Mouse (Mus musculus): ENCODE results near the gene Fam20c. TPM values are rescaled to one million over a fixed set of nuclear protein-coding genes. Genes with fewer than 3 reads are reported as not detected.

The Fam20c gene
- polyA plus RNA-seq, 1 experiment from 2014 or later = 11.2 TPM

GRCm38 (mm10) chr5:138782697-138783096 is 28.4 kb downstream of the Fam20c start:
- no peak for ATAC-seq (replicated peaks; ENCODE audit: low FRiP score)
- 82% methylated on average over 1 of the region's 1 CpGs for WGBS
- no peaks in the 10 kb centered on the region for H3K9me3 ChIP-seq (ENCODE audit: control insufficient read depth, low read length)

GRCm38 (mm10) chr5:138783181-138783580 is 28.9 kb downstream of the Fam20c start:
- H3K4me2 ChIP-seq (ENCODE audit: low read depth, low read length, severe bottlenecking) = no peak overlapping the region
- H3K27ac ChIP-seq (ENCODE audit: low read depth, low read length) = no peak overlapping the region; the same call in 1 of the 2 replicates
- H3K4me3 ChIP-seq (ENCODE audit: low read depth, low read length) = no peak overlapping the region
- WGBS = 83% methylated on average over 8 of the region's 8 CpGs
- H3K9me3 ChIP-seq (ENCODE audit: control insufficient read depth, low read length) = no peaks in the 10 kb centered on the region
- no peaks in the 10 kb centered on the region for H3K36me3 ChIP-seq (ENCODE audit: control insufficient read depth, insufficient read depth, low read length)
- ATAC-seq (replicated peaks; ENCODE audit: low FRiP score) (no peak), DNase-seq (ENCODE audit: low spot score) (no peak)
- H3K4me1 ChIP-seq (replicated peaks; ENCODE audit: control insufficient read depth, insufficient read depth, low read length) = no peaks in the 10 kb centered on the region
- no peak overlapping the region for H3K9ac ChIP-seq (ENCODE audit: low read length)
- H3K27me3 ChIP-seq (ENCODE audit: control insufficient read depth, insufficient read depth, low read length) = no peaks in the 10 kb centered on the region

More at GRCm38 (mm10) chr5:138782697-138783096, 28.4 kb downstream of the Fam20c start:
- Histone ChIP-seq H3K27ac (ENCODE audit: low read depth, low read length) (no peak overlapping the region), H3K9ac (ENCODE audit: low read length) (no peak overlapping the region), H3K27me3 (ENCODE audit: control insufficient read depth, insufficient read depth, low read length) (no peaks in the 10 kb centered on the region), H3K36me3 (ENCODE audit: control insufficient read depth, insufficient read depth, low read length) (no peaks in the 10 kb centered on the region), H3K4me3 (ENCODE audit: low read depth, low read length) (no peak overlapping the region), H3K4me1 (replicated peaks; ENCODE audit: control insufficient read depth, insufficient read depth, low read length) (no peaks in the 10 kb centered on the region), H3K4me2 (ENCODE audit: low read depth, low read length, severe bottlenecking) (no peak overlapping the region)
- DNase-seq (ENCODE audit: low spot score) = no peak

DNA sequence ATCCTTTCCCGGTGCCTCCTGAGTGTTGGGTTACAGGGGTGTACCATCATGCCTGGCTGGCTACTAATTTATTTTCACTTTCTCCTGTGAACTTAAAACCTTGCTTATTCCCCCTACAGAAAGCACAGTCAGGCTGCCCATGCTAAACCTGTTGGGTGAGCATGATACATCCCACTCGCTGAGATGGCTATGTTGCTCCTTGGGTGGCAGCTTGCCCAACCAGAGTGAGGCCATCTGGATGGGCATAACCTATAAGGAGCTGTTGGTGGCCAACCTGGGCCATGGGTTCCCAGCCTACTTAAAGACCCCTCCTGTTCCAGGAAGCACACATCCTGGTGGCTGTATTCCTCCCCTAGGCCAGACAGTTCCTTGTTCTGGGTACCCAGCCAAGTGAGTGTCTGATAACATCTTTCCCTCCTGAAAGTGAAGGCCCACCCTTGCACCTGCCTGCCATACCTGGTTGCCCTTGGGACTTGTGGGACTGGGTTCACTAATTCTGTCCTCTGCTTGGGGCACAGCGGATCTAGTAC is 31.7 kb downstream of the Fam20c start:
- no peaks in the 10 kb centered on the region for H3K9me3 ChIP-seq (ENCODE audit: control insufficient read depth, low read length)
- H3K4me3 ChIP-seq (ENCODE audit: low read depth, low read length) = no peak overlapping the region
- WGBS = 93% methylated on average over 3 of the region's 3 CpGs
- no peaks in the 10 kb centered on the region for H3K27me3 ChIP-seq (ENCODE audit: control insufficient read depth, insufficient read depth, low read length)
- no peak overlapping the region for H3K27ac ChIP-seq (ENCODE audit: low read depth, low read length)
- H3K4me2 ChIP-seq (ENCODE audit: low read depth, low read length, severe bottlenecking) = no peak overlapping the region
- no peaks in the 10 kb centered on the region for H3K4me1 ChIP-seq (replicated peaks; ENCODE audit: control insufficient read depth, insufficient read depth, low read length)
- no peaks in the 10 kb centered on the region for H3K36me3 ChIP-seq (ENCODE audit: control insufficient read depth, insufficient read depth, low read length)
- H3K9ac ChIP-seq (ENCODE audit: low read length) = no peak overlapping the region
- ATAC-seq (replicated peaks; ENCODE audit: low FRiP score) (no peak), DNase-seq (ENCODE audit: low spot score) (no peak)

- H3K4me1 ChIP-seq (replicated peaks; ENCODE audit: control insufficient read depth, insufficient read depth, low read length) = no peaks in the 10 kb centered on the region
- no peak for DNase-seq (ENCODE audit: low spot score)
- 85% methylated on average over 7 of the region's 7 CpGs for WGBS
These were observed 33.3 kb downstream of the Fam20c start for GRCm38 (mm10) chr5:138787648-138788047.

GRCm38 (mm10) chr5:138788481-138789211 is 34.3 kb downstream of the Fam20c start:
- ATAC-seq (replicated peaks; ENCODE audit: low FRiP score) (no peak), DNase-seq (ENCODE audit: low spot score) (no peak)
- no peak overlapping the region for H3K4me3 ChIP-seq (ENCODE audit: low read depth, low read length)
- H3K9me3 ChIP-seq (ENCODE audit: control insufficient read depth, low read length) = no peaks in the 10 kb centered on the region
- H3K27ac ChIP-seq (ENCODE audit: low read depth, low read length) = no peak overlapping the region
- H3K36me3 ChIP-seq (ENCODE audit: control insufficient read depth, insufficient read depth, low read length) = no peaks in the 10 kb centered on the region
- H3K27me3 ChIP-seq (ENCODE audit: control insufficient read depth, insufficient read depth, low read length) = no peaks in the 10 kb centered on the region
- H3K9ac ChIP-seq (ENCODE audit: low read length) = no peak overlapping the region
- no peaks in the 10 kb centered on the region for H3K4me1 ChIP-seq (replicated peaks; ENCODE audit: control insufficient read depth, insufficient read depth, low read length)
- H3K4me2 ChIP-seq (ENCODE audit: low read depth, low read length, severe bottlenecking) = no peak overlapping the region
- 51% methylated on average over 11 of the region's 11 CpGs for WGBS

More at GRCm38 (mm10) chr5:138787648-138788047, 33.3 kb downstream of the Fam20c start:
- Histone ChIP-seq H3K4me2 (ENCODE audit: low read depth, low read length, severe bottlenecking) (no peak overlapping the region), H3K9ac (ENCODE audit: low read length) (no peak overlapping the region), H3K27ac (ENCODE audit: low read depth, low read length) (no peak overlapping the region), H3K36me3 (ENCODE audit: control insufficient read depth, insufficient read depth, low read length) (no peaks in the 10 kb centered on the region), H3K4me3 (ENCODE audit: low read depth, low read length) (no peak overlapping the region), H3K9me3 (ENCODE audit: control insufficient read depth, low read length) (no peaks in the 10 kb centered on the region), H3K27me3 (ENCODE audit: control insufficient read depth, insufficient read depth, low read length) (no peaks in the 10 kb centered on the region)
- no peak for ATAC-seq (replicated peaks; ENCODE audit: low FRiP score)

DNA sequence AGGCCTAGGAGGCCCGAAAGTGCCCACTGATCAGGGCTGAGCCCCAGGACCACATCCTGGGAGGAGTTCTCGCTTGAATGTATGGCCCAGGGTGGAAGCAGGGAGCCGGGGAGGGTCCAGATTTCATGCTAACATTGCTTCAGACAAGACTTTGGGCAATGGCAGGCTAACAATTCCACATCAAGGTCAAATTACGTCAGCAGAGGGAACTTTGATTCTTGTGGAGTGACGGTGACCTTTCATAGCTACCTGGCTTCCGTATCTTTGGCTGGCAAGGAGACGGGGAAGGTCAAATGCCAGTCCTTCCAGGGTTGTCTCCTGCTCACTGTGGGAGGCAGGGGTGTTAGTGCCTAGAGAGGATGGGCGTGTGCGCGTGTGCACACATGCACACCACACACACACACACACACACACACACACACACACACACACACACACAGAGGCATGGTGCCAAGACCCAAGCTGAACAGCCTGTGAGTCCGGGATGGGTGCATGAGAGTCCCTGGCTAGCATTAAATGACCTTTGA is 36.7 kb downstream of the Fam20c start:
- Histone ChIP-seq H3K36me3 (ENCODE audit: control insufficient read depth, insufficient read depth, low read length) (no peaks in the 10 kb centered on the region), H3K9ac (ENCODE audit: low read length) (no peak overlapping the region)

DNA sequence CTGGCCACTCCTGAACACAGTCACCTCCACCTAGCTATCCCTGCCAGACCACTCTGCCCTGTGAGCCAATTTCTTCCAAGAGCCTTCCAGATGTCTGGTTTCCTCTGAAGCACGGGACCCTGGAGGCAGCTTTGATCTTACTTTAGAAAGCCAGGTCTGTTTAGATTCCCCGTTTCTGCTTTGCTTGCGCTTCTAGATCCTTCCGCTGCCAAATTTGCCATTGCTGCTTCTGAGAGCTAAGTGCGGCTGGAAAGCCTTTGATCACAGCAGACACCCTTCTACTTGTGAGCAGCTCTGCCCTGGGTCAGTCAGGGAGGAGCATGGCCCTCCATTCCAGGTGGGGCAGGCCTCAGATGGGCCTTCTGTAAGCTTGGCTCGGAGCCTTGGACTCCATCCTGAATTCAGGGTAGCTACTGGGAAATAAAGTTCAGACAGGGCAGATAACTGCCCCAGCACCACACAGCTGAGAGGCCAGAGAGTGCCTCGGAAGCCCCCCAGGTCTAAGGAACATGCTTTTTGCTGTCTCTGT is 47.3 kb downstream of the Fam20c start:
- Histone ChIP-seq H3K27me3 (ENCODE audit: control insufficient read depth, insufficient read depth, low read length) (no peaks in the 10 kb centered on the region), H3K4me3 (ENCODE audit: low read depth, low read length) (no peak overlapping the region), H3K4me1 (replicated peaks; ENCODE audit: control insufficient read depth, insufficient read depth, low read length) (no peaks in the 10 kb centered on the region; the same call in 1 of the 2 replicates), H3K36me3 (ENCODE audit: control insufficient read depth, insufficient read depth, low read length) (no peaks in the 10 kb centered on the region), H3K4me2 (ENCODE audit: low read depth, low read length, severe bottlenecking) (no peak overlapping the region), H3K9me3 (ENCODE audit: control insufficient read depth, low read length) (no peaks in the 10 kb centered on the region), H3K9ac (ENCODE audit: low read length) (no peak overlapping the region), H3K27ac (ENCODE audit: low read depth, low read length) (no peak overlapping the region)
- DNase-seq (ENCODE audit: low spot score) (no peak), ATAC-seq (replicated peaks; ENCODE audit: low FRiP score) (no peak)
- WGBS = 81% methylated on average over 7 of the region's 7 CpGs

More for the DNA sequence above, 36.7 kb downstream of the Fam20c start:
- Histone ChIP-seq H3K27ac (ENCODE audit: low read depth, low read length) (no peak overlapping the region), H3K4me3 (ENCODE audit: low read depth, low read length) (no peak overlapping the region), H3K27me3 (ENCODE audit: control insufficient read depth, insufficient read depth, low read length) (no peaks in the 10 kb centered on the region), H3K4me1 (replicated peaks; ENCODE audit: control insufficient read depth, insufficient read depth, low read length) (no peaks in the 10 kb centered on the region), H3K9me3 (ENCODE audit: control insufficient read depth, low read length) (no peaks in the 10 kb centered on the region), H3K4me2 (ENCODE audit: low read depth, low read length, severe bottlenecking) (no peak overlapping the region)
- 87% methylated on average over 11 of the region's 11 CpGs for WGBS
- ATAC-seq (replicated peaks; ENCODE audit: low FRiP score) (no peak), DNase-seq (ENCODE audit: low spot score) (no peak)

DNA sequence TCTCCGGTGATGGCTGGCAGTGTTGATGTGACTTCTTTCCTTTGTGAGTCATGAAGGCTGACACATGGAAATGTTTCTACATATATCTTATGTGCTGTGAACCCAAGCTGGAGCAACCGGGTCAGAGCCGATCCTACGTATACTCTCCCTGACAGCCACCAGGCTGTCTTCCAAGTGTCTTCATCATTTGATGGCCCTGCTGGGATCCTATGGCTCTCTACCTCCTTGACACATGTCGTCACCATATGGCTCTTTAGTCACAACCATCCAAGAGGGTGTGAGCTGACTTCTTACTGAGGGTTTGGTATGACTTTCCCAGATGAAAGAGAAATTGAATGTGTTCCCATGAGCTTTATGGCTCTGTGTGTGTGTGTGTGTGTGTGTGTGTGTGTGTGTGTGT is 50.0 kb downstream of the Fam20c start:
- Histone ChIP-seq H3K36me3 (ENCODE audit: control insufficient read depth, insufficient read depth, low read length) (no peaks in the 10 kb centered on the region), H3K9me3 (ENCODE audit: control insufficient read depth, low read length) (no peaks in the 10 kb centered on the region), H3K4me3 (ENCODE audit: low read depth, low read length) (no peak overlapping the region), H3K27me3 (ENCODE audit: control insufficient read depth, insufficient read depth, low read length) (no peaks in the 10 kb centered on the region), H3K4me1 (replicated peaks; ENCODE audit: control insufficient read depth, insufficient read depth, low read length) (no peaks in the 10 kb centered on the region), H3K9ac (ENCODE audit: low read length) (no peak overlapping the region), H3K4me2 (ENCODE audit: low read depth, low read length, severe bottlenecking) (no peak overlapping the region), H3K27ac (ENCODE audit: low read depth, low read length) (no peak overlapping the region)
- WGBS = 91% methylated on average over 5 of the region's 5 CpGs
- ATAC-seq (replicated peaks; ENCODE audit: low FRiP score) (no peak), DNase-seq (ENCODE audit: low spot score) (no peak)
